Mouse (Mus musculus): ENCODE data around the gene Zfp26. TPM values are rescaled to one million over a fixed set of nuclear protein-coding genes. Genes with fewer than 3 reads are reported as not detected.

Gene Zfp26
- polyA plus RNA-seq, 1 experiment from 2014 or later = 19.6 TPM

DNA sequence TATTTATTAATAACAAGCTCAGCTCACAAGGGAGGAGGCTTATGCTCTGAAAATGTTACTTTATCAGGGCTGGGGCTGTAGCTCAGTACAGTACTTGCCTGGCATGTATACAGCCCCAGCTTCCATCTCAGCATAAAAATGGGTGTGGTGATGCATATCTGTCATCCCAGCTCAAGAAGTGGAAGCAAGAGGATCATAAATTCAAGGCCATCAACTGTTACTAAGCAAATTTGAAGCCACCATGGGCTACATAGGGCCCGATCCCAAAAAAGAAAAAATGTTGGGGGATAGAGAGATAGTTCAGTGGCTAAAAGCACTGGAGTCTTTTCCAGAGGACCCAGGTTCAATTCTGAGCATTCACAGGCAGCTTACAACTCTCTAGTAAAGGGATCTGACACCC is 16.7 kb upstream of the Zfp26 start:
- no peak overlapping the region for H3K4me2 ChIP-seq (ENCODE audit: low read depth, low read length)
- H3K9ac ChIP-seq (ENCODE audit: low read depth, low read length) = no peak overlapping the region
- H3K27ac ChIP-seq (replicated peaks; ENCODE audit: low read depth, low read length) = no peak overlapping the region
- peaks cover 75% of the 10 kb centered on the region for H3K36me3 ChIP-seq (ENCODE audit: control insufficient read depth, insufficient read depth, low read length)
- ATAC-seq (ENCODE audit: low read depth) (no peak), DNase-seq (ENCODE audit: low spot score) (no peak)
- H3K4me3 ChIP-seq (ENCODE audit: low read depth, low read length) = no peak overlapping the region
- 96% methylated on average over 1 of the region's 1 CpGs for WGBS
- H3K9me3 ChIP-seq (ENCODE audit: control insufficient read depth, low read length) = 0 out of 2 replicates have a peak, but pooled peaks cover 4% of the 10 kb centered on the region
- H3K4me1 ChIP-seq (ENCODE audit: control insufficient read depth, insufficient read depth, low read length) = no peaks in the 10 kb centered on the region
- H3K27me3 ChIP-seq (replicated peaks; ENCODE audit: control insufficient read depth, insufficient read depth, low read length) = no peaks in the 10 kb centered on the region

DNA sequence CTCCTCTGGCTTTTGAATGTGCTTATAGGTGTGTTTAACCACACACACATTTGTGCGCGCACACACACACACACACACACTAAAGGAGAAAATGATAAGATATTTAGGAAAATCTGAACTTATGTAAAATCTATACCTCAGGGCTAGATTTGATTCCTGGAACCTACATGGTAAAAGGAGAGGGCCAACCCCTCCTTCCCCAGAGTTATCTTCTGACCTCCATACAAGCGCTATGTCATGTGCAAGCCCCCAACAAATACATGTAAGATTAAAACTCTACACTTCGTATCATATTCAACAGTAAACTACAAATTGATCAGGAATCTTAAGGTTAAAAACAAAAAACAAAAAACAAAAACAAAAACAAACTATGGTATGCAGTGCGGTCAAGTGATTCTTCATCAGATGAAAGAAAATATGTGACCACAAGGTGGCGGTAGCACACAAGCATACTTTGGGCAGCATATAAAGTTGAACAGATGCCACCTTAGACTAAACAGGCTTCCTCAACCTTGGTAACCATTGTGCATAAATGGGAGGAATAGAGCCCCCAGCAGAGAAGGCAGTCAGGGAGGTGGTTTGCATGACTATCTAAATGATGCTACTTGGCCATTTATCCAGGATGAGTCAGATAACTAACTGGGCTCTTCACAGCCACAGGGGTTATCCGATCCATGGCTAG is 6.9 kb upstream of the Zfp26 start:
- Histone ChIP-seq H3K9me3 (ENCODE audit: control insufficient read depth, low read length) (peaks cover 26% of the 10 kb centered on the region), H3K36me3 (ENCODE audit: control insufficient read depth, insufficient read depth, low read length) (peaks cover 36% of the 10 kb centered on the region), H3K27ac (replicated peaks; ENCODE audit: low read depth, low read length) (no peak overlapping the region), H3K4me1 (ENCODE audit: control insufficient read depth, insufficient read depth, low read length) (no peaks in the 10 kb centered on the region), H3K4me3 (ENCODE audit: low read depth, low read length) (no peak overlapping the region), H3K27me3 (replicated peaks; ENCODE audit: control insufficient read depth, insufficient read depth, low read length) (no peaks in the 10 kb centered on the region), H3K9ac (ENCODE audit: low read depth, low read length) (no peak overlapping the region), H3K4me2 (ENCODE audit: low read depth, low read length) (no peak overlapping the region)
- ATAC-seq (ENCODE audit: low read depth) (no peak), DNase-seq (ENCODE audit: low spot score) (peak; percentile 78)
- WGBS = 54% methylated on average over 7 of the region's 7 CpGs

DNA sequence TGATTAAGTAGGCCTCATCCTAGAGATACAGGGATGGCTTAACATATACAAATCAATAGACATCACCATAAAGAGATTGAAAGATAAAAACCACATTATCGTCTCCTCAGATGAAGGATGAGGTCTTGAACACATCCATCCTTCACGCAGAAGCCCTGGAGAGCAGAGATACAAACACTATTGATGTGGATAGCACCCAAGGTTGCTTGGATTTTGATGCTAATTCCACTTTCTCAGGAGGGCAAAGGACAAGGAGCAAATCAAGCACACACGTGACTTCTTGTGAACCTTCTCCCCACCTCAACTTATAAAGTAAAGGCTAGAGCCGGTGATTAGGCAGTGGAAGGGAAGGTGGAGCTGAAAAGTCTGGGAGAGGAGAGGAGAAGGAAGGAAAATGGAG is 6.3 kb downstream of the Zfp26 start:
- WGBS = 89% methylated on average over 4 of the region's 4 CpGs
- Histone ChIP-seq H3K4me3 (ENCODE audit: low read depth, low read length) (no peak overlapping the region), H3K4me1 (ENCODE audit: control insufficient read depth, insufficient read depth, low read length) (peaks cover 2% of the 10 kb centered on the region; the same call in 1 of the 2 replicates), H3K9me3 (ENCODE audit: control insufficient read depth, low read length) (no peaks in the 10 kb centered on the region), H3K4me2 (ENCODE audit: low read depth, low read length) (no peak overlapping the region), H3K27ac (replicated peaks; ENCODE audit: low read depth, low read length) (no peak overlapping the region), H3K9ac (ENCODE audit: low read depth, low read length) (no peak overlapping the region), H3K27me3 (replicated peaks; ENCODE audit: control insufficient read depth, insufficient read depth, low read length) (no peaks in the 10 kb centered on the region), H3K36me3 (ENCODE audit: control insufficient read depth, insufficient read depth, low read length) (peaks cover 63% of the 10 kb centered on the region)
- ATAC-seq (ENCODE audit: low read depth) (no peak), DNase-seq (ENCODE audit: low spot score) (no peak)

DNA sequence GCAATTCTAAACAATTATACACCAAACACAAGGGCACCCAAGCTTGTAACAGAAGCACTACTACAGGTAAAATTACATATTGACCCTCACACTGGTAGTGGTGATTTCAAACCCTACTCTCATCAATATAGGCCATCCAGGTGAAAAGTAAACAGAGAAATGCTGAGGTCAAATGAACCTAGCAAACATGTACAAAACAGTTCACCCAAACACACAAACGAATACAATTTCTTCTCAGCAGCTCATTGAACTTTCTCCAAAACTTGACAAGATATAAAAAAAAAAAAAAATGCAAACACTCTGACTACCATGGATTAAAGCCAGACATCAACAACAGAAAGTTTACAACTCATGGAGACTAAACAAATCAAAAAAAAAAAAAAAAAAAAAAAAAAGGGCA is 8.5 kb downstream of the Zfp26 start:
- no peak overlapping the region for H3K4me2 ChIP-seq (ENCODE audit: low read depth, low read length)
- no peaks in the 10 kb centered on the region for H3K4me1 ChIP-seq (ENCODE audit: control insufficient read depth, insufficient read depth, low read length)
- no peak for DNase-seq (ENCODE audit: low spot score)
- H3K27me3 ChIP-seq (replicated peaks; ENCODE audit: control insufficient read depth, insufficient read depth, low read length) = no peaks in the 10 kb centered on the region
- H3K4me3 ChIP-seq (ENCODE audit: low read depth, low read length) = no peak overlapping the region
- WGBS = 100% methylated on average over 1 of the region's 1 CpGs
- H3K36me3 ChIP-seq (ENCODE audit: control insufficient read depth, insufficient read depth, low read length) = peaks cover 57% of the 10 kb centered on the region
- H3K27ac ChIP-seq (replicated peaks; ENCODE audit: low read depth, low read length) = no peak overlapping the region
- H3K9me3 ChIP-seq (ENCODE audit: control insufficient read depth, low read length) = no peaks in the 10 kb centered on the region
- no peak for ATAC-seq (ENCODE audit: low read depth)
- no peak overlapping the region for H3K9ac ChIP-seq (ENCODE audit: low read depth, low read length)

DNA sequence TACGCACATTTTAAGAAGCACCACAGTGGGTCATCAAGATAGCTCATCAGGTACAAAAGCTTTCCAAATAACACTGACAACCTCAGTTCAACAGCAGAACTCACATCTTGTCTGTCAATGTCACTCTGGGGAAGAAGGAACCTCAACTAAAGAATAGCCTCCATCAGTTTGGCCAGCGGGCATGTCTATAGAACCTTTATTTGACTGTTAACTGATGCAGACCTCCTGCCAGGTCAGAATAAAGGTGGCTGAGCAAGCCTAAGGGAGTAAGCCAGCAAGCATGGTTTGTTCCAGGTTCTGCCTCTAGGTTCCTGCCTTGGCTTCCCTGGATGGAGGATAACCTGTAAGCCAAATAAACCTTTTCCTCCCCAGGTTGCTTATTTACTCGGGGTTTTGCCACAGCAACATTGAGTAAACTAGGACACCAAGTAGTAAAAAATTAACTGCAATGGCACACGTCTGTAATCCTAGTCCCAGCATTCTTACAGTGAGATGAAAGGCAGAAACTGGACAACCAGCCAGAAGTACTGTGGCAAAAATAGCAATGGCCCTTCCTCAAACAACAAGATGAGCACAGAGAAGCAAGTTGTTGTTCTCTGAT is 16.7 kb downstream of the Zfp26 start:
- ATAC-seq (ENCODE audit: low read depth) (no peak), DNase-seq (ENCODE audit: low spot score) (no peak)
- Histone ChIP-seq H3K27me3 (replicated peaks; ENCODE audit: control insufficient read depth, insufficient read depth, low read length) (no peaks in the 10 kb centered on the region), H3K4me1 (ENCODE audit: control insufficient read depth, insufficient read depth, low read length) (no peaks in the 10 kb centered on the region), H3K4me3 (ENCODE audit: low read depth, low read length) (no peak overlapping the region), H3K4me2 (ENCODE audit: low read depth, low read length) (no peak overlapping the region), H3K9me3 (ENCODE audit: control insufficient read depth, low read length) (peaks cover 8% of the 10 kb centered on the region), H3K27ac (replicated peaks; ENCODE audit: low read depth, low read length) (no peak overlapping the region), H3K9ac (ENCODE audit: low read depth, low read length) (no peak overlapping the region), H3K36me3 (ENCODE audit: control insufficient read depth, insufficient read depth, low read length) (peaks cover 84% of the 10 kb centered on the region)
- WGBS = 89% methylated on average over 4 of the region's 4 CpGs

DNA sequence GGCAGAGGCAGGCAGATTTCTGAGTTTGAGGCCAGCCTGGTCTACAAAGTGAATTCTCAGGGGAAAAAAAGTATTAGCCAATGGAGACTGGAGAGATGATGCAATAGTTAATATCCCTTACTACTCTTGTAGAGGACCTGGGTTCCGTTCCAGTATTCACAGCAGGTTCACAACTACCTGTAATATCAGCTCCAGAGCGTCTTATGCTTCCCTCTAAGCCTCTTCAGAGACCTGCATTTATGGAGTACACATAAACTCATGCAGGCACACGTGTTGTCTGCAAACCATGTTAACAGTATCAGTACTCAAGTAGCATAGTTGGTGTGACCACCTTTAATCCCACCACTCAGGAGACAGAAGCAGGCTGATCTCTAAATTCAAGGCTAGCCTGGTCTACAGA is 30.0 kb downstream of the Zfp26 start:
- Histone ChIP-seq H3K27me3 (replicated peaks; ENCODE audit: control insufficient read depth, insufficient read depth, low read length) (no peaks in the 10 kb centered on the region), H3K9ac (ENCODE audit: low read depth, low read length) (no peak overlapping the region), H3K4me2 (ENCODE audit: low read depth, low read length) (no peak overlapping the region), H3K27ac (replicated peaks; ENCODE audit: low read depth, low read length) (no peak overlapping the region), H3K4me3 (ENCODE audit: low read depth, low read length) (no peak overlapping the region), H3K4me1 (ENCODE audit: control insufficient read depth, insufficient read depth, low read length) (no peaks in the 10 kb centered on the region), H3K36me3 (ENCODE audit: control insufficient read depth, insufficient read depth, low read length) (peaks cover 16% of the 10 kb centered on the region; the same call in 1 of the 2 replicates), H3K9me3 (ENCODE audit: control insufficient read depth, low read length) (0 out of 2 replicates have a peak, but pooled peaks cover 2% of the 10 kb centered on the region)
- ATAC-seq (ENCODE audit: low read depth) = no peak; the same call in 1 of the 2 replicates
- WGBS = 83% methylated on average over 3 of the region's 3 CpGs
- no peak for DNase-seq (ENCODE audit: low spot score)

DNA sequence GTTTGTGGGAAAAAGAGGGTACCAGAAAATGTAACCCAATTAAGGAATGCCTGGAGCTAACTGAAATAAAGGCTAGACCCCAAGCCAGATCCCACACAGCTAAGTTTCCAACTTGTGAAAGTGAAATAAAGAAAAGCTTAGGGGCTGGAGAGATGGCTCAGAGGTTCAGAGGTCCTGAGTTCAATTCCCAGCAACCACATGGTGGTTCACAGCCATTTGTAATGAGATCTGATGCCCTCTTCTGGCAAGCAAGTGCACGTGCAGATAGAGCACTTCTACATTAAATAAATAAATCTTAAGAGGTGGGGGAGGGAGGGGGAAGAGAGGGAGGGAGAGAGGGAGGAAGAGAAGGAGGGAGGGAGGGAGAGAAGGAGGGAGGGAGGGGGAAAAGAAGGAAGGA is 48.5 kb downstream of the Zfp26 start:
- 32% methylated on average over 1 of the region's 1 CpGs for WGBS
- Histone ChIP-seq H3K4me1 (ENCODE audit: control insufficient read depth, insufficient read depth, low read length) (no peaks in the 10 kb centered on the region), H3K9me3 (ENCODE audit: control insufficient read depth, low read length) (no peaks in the 10 kb centered on the region), H3K27me3 (replicated peaks; ENCODE audit: control insufficient read depth, insufficient read depth, low read length) (no peaks in the 10 kb centered on the region), H3K9ac (ENCODE audit: low read depth, low read length) (no peak overlapping the region), H3K36me3 (ENCODE audit: control insufficient read depth, insufficient read depth, low read length) (no peaks in the 10 kb centered on the region), H3K4me3 (ENCODE audit: low read depth, low read length) (no peak overlapping the region), H3K4me2 (ENCODE audit: low read depth, low read length) (no peak overlapping the region), H3K27ac (replicated peaks; ENCODE audit: low read depth, low read length) (no peak overlapping the region)
- ATAC-seq (ENCODE audit: low read depth) = no peak
- DNase-seq (ENCODE audit: low spot score) = no peak

DNA sequence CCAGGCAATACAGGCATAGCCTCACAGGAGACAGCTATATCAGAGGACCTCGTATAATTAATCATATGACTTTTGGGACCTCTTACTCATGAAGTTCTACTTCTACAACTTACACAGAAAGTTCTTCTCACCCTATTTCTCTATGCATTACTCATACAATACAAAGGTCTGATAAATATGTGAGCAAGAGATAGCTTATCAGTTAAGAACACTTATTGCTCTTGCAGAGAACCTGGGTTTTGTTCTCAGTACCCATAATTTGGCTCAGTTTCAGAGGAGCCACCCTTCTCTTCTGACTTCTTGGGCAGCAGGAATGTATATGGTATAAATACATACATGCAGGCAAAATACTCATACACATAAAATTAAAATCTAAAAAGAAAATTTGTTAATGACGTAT is 50.6 kb downstream of the Zfp26 start:
- ATAC-seq (ENCODE audit: low read depth) (no peak), DNase-seq (ENCODE audit: low spot score) (no peak)
- H3K27me3 ChIP-seq (replicated peaks; ENCODE audit: control insufficient read depth, insufficient read depth, low read length) = no peaks in the 10 kb centered on the region
- H3K4me3 ChIP-seq (ENCODE audit: low read depth, low read length) = no peak overlapping the region
- H3K9ac ChIP-seq (ENCODE audit: low read depth, low read length) = no peak overlapping the region
- 89% methylated on average over 2 of the region's 2 CpGs for WGBS
- H3K4me1 ChIP-seq (ENCODE audit: control insufficient read depth, insufficient read depth, low read length) = no peaks in the 10 kb centered on the region
- H3K9me3 ChIP-seq (ENCODE audit: control insufficient read depth, low read length) = no peaks in the 10 kb centered on the region
- H3K4me2 ChIP-seq (ENCODE audit: low read depth, low read length) = no peak overlapping the region
- no peak overlapping the region for H3K27ac ChIP-seq (replicated peaks; ENCODE audit: low read depth, low read length)
- H3K36me3 ChIP-seq (ENCODE audit: control insufficient read depth, insufficient read depth, low read length) = no peaks in the 10 kb centered on the region

DNA sequence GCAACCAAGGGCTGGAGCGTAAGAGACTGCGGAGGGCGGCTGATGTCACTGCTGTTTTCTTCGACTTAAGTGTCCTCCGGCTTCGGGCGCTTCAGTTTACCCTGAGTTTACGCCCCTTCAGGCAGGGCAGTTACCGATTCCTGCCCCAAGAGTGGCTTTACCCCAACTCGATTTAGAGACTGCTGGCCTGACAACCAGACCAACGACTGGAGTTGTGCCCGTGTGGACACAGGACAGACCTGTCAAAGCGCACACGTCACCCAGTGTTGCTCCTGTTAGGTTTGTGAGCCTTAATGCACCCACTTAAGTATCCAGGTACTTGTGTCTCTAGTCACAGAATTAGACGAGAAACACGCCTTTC is 74.6 kb downstream of the Zfp26 start:
- Histone ChIP-seq H3K4me2 (ENCODE audit: low read depth, low read length) (peak overlapping the region; percentile 82), H3K36me3 (ENCODE audit: control insufficient read depth, insufficient read depth, low read length) (no peaks in the 10 kb centered on the region), H3K27ac (replicated peaks; ENCODE audit: low read depth, low read length) (peak overlapping the region; percentile 79), H3K9me3 (ENCODE audit: control insufficient read depth, low read length) (no peaks in the 10 kb centered on the region; the same call in 1 of the 2 replicates), H3K27me3 (replicated peaks; ENCODE audit: control insufficient read depth, insufficient read depth, low read length) (no peaks in the 10 kb centered on the region), H3K4me3 (ENCODE audit: low read depth, low read length) (peak overlapping the region; percentile 69), H3K4me1 (ENCODE audit: control insufficient read depth, insufficient read depth, low read length) (peaks cover 12% of the 10 kb centered on the region; the same call in 1 of the 2 replicates), H3K9ac (ENCODE audit: low read depth, low read length) (peak overlapping the region; percentile 77)
- ATAC-seq (ENCODE audit: low read depth) (peak; percentile 62), DNase-seq (ENCODE audit: low spot score) (no peak)
- 21% methylated on average over 16 of the region's 16 CpGs for WGBS

Measured in embryonic facial prominence, embryonic 14.5 days (tissue).